Mouse (Mus musculus) MEL (cell line): ENCODE results near the gene Gdi2. TPM values are rescaled to one million over a fixed set of nuclear protein-coding genes. Genes with fewer than 3 reads are reported as not detected.

Experiments used
- DNase-seq: peaks from one replicate; pipeline ENCODE4 v3.0.0; 2011; ENCODE audit warnings: low read depth, low spot score
- H3K27ac ChIP-seq: 2 replicates; pipeline ENCODE4 v1.5.1; 2012; ENCODE audit warnings: low read depth, mild to moderate bottlenecking, control low read depth, low read length, moderate library complexity; ENCODE audit not compliant: control insufficient read depth
- H3K27me3 ChIP-seq, 2 experiments: fragments of 150-350 bp in 1 of 2; sonication (generic) in 1 of 2; 2 replicates each; pipeline ENCODE4 v1.6.1; 2012; ENCODE audit warnings: low read length in 2 of 2, mild to moderate bottlenecking in 2 of 2, improper control_type of control experiment in 1 of 2, moderate library complexity in 1 of 2; ENCODE audit not compliant: insufficient read depth in 2 of 2, control insufficient read depth in 1 of 2
- H3K36me3 ChIP-seq, 2 experiments: 2 replicates each; pipeline ENCODE4 v1.6.1; 2012 to 2014; ENCODE audit warnings: low read length in 2 of 2, improper control_type of control experiment in 1 of 2, inconsistent platforms in 1 of 2, mild to moderate bottlenecking in 1 of 2; ENCODE audit not compliant: insufficient read depth in 2 of 2, control insufficient read depth in 1 of 2
- H3K4me1 ChIP-seq, 2 experiments: fragments of 150-350 bp in 1 of 2; sonication (generic) in 1 of 2; 2 replicates each; pipeline ENCODE4 v1.6.1; 2012; ENCODE audit warnings: low read length in 2 of 2, improper control_type of control experiment in 1 of 2, mild to moderate bottlenecking in 1 of 2; ENCODE audit not compliant: insufficient read depth in 2 of 2, control insufficient read depth in 1 of 2
- H3K4me3 ChIP-seq, 2 experiments: fragments of 150-350 bp in 1 of 2; sonication (generic) in 1 of 2; 2 replicates each; pipeline ENCODE4 v1.5.1; 2012; ENCODE audit warnings: low read depth in 2 of 2, low read length in 2 of 2, mild to moderate bottlenecking in 2 of 2, moderate library complexity in 2 of 2, control low read depth in 1 of 2, improper control_type of control experiment in 1 of 2; ENCODE audit not compliant: control insufficient read depth in 1 of 2, insufficient read depth in 1 of 2
- H3K79me2 ChIP-seq: 2 replicates; pipeline ENCODE4 v1.6.1; 2012; ENCODE audit warnings: mild to moderate bottlenecking, low read length, moderate library complexity; ENCODE audit not compliant: control insufficient read depth, poor library complexity, insufficient read depth
- H3K9ac ChIP-seq: 2 replicates; pipeline ENCODE4 v1.6.1; 2012; ENCODE audit warnings: low read depth, mild to moderate bottlenecking, control low read depth, low read length, moderate library complexity; ENCODE audit not compliant: control insufficient read depth, poor library complexity, severe bottlenecking
- H3K9me3 ChIP-seq: fragments of 150-350 bp; sonication (generic); replicated peaks from 2 replicates; pipeline ENCODE4 v1.6.1; 2012; ENCODE audit warnings: mild to moderate bottlenecking, low read length, improper control_type of control experiment, moderate library complexity; ENCODE audit not compliant: insufficient read depth
- BHLHE40 ChIP-seq: IDR thresholded peaks from 2 replicates; pipeline ENCODE4 v1.6.1; 2012; ENCODE audit warnings: low read depth, mild to moderate bottlenecking, inconsistent platforms, low read length, improper control_type of control experiment, borderline replicate concordance
- CHD1 ChIP-seq: IDR thresholded peaks from 2 replicates; pipeline ENCODE4 v1.6.1; 2012; ENCODE audit warnings: low read depth, mild to moderate bottlenecking, inconsistent platforms, low read length, improper control_type of control experiment
- CHD2 ChIP-seq: IDR thresholded peaks from 2 replicates; pipeline ENCODE4 v1.6.1; 2011; ENCODE audit warnings: low read length, improper control_type of control experiment
- CTCF ChIP-seq, 3 experiments: IDR thresholded peaks in 2 of 3; conservative IDR thresholded peaks in 1 of 3; 2 replicates each; pipeline ENCODE4 v1.5.1; 2011 to 2012; ENCODE audit warnings: low read length in 3 of 3, low read depth in 2 of 3, mild to moderate bottlenecking in 2 of 3, improper control_type of control experiment in 1 of 3, inconsistent platforms in 1 of 3, mixed read lengths in 1 of 3, moderate library complexity in 1 of 3; ENCODE audit not compliant: control insufficient read depth in 1 of 3, insufficient read depth in 1 of 3, poor library complexity in 1 of 3, severe bottlenecking in 1 of 3
- E2F4 ChIP-seq: IDR thresholded peaks from 2 replicates; pipeline ENCODE4 v1.6.1; 2011; ENCODE audit warnings: low read depth, low read length, improper control_type of control experiment, borderline replicate concordance
- ELF1 ChIP-seq: IDR thresholded peaks from 2 replicates; pipeline ENCODE4 v1.6.1; 2014; ENCODE audit warnings: low read depth, mild to moderate bottlenecking, inconsistent platforms, low read length, improper control_type of control experiment, moderate library complexity
- EP300 ChIP-seq, 2 experiments: IDR thresholded peaks; 2 replicates each; pipeline ENCODE4 v1.6.1; 2011; ENCODE audit warnings: improper control_type of control experiment in 2 of 2, low read length in 2 of 2, low read depth in 1 of 2, mild to moderate bottlenecking in 1 of 2
- ETS1 ChIP-seq: IDR thresholded peaks from 2 replicates; pipeline ENCODE4 v1.6.1; 2012; ENCODE audit warnings: low read depth, mild to moderate bottlenecking, inconsistent platforms, low read length, improper control_type of control experiment, moderate library complexity
- GATA1 ChIP-seq: IDR thresholded peaks from 2 replicates; pipeline ENCODE4 v1.6.1; 2011; ENCODE audit warnings: low read depth, low read length, improper control_type of control experiment
- HCFC1 ChIP-seq: IDR thresholded peaks from 2 replicates; pipeline ENCODE4 v1.6.1; 2012; ENCODE audit warnings: low read depth, mild to moderate bottlenecking, inconsistent platforms, low read length, improper control_type of control experiment, moderate library complexity
- KAT2A ChIP-seq: conservative IDR thresholded peaks from 2 replicates; pipeline ENCODE4 v1.6.1; 2012; ENCODE audit warnings: low read depth, low read length, improper control_type of control experiment, inconsistent platforms
- MAX ChIP-seq: IDR thresholded peaks from 2 replicates; pipeline ENCODE4 v1.6.1; 2011; ENCODE audit warnings: low read length, improper control_type of control experiment
- MAZ ChIP-seq: IDR thresholded peaks from 2 replicates; pipeline ENCODE4 v1.6.1; 2012; ENCODE audit warnings: low read depth, mild to moderate bottlenecking, inconsistent platforms, low read length, improper control_type of control experiment
- MEF2A ChIP-seq: IDR thresholded peaks from 2 replicates; pipeline ENCODE4 v1.6.1; 2014; ENCODE audit warnings: low read depth, mild to moderate bottlenecking, inconsistent platforms, low read length, improper control_type of control experiment; ENCODE audit not compliant: poor library complexity, insufficient replicate concordance, severe bottlenecking; ENCODE audit errors: extremely low read depth
- MXI1 ChIP-seq: IDR thresholded peaks from 2 replicates; pipeline ENCODE4 v1.6.1; 2011; ENCODE audit warnings: mild to moderate bottlenecking, low read depth, low read length, improper control_type of control experiment
- MYB ChIP-seq: IDR thresholded peaks from 2 replicates; pipeline ENCODE4 v1.6.1; 2011; ENCODE audit warnings: mild to moderate bottlenecking, low read depth, low read length, improper control_type of control experiment
- MYC ChIP-seq: IDR thresholded peaks from 2 replicates; pipeline ENCODE4 v1.6.1; 2011; ENCODE audit warnings: low read depth, mild to moderate bottlenecking, low read length, improper control_type of control experiment, moderate library complexity
- NELFE ChIP-seq: IDR thresholded peaks from 2 replicates; pipeline ENCODE4 v1.6.1; 2011; ENCODE audit warnings: low read depth, low read length, improper control_type of control experiment
- NRF1 ChIP-seq: IDR thresholded peaks from 2 replicates; pipeline ENCODE4 v1.6.1; 2014; ENCODE audit warnings: low read depth, mild to moderate bottlenecking, inconsistent platforms, low read length, improper control_type of control experiment, moderate library complexity; ENCODE audit not compliant: poor library complexity, insufficient read depth, severe bottlenecking
- POLR2A ChIP-seq, 2 experiments: IDR thresholded peaks; 2 replicates each; pipeline ENCODE4 v1.6.1; 2011 to 2012; ENCODE audit warnings: low read length in 2 of 2, mild to moderate bottlenecking in 2 of 2, control low read depth in 1 of 2, improper control_type of control experiment in 1 of 2, low read depth in 1 of 2, moderate library complexity in 1 of 2; ENCODE audit not compliant: control insufficient read depth in 1 of 2, insufficient read depth in 1 of 2, poor library complexity in 1 of 2
- POLR2AphosphoS2 ChIP-seq: IDR thresholded peaks from 2 replicates; pipeline ENCODE4 v1.6.1; 2011; ENCODE audit warnings: low read length, improper control_type of control experiment
- POLR2AphosphoS5 ChIP-seq: IDR thresholded peaks from 2 replicates; pipeline ENCODE4 v1.6.1; 2012; ENCODE audit warnings: low read depth, borderline replicate concordance, mild to moderate bottlenecking, inconsistent platforms, low read length, moderate library complexity, mixed read lengths
- RAD21 ChIP-seq: IDR thresholded peaks from 2 replicates; pipeline ENCODE4 v1.6.1; 2011; ENCODE audit warnings: mild to moderate bottlenecking, low read depth, low read length, improper control_type of control experiment
- RCOR1 ChIP-seq: IDR thresholded peaks from 2 replicates; pipeline ENCODE4 v1.6.1; 2012; ENCODE audit warnings: low read depth, mild to moderate bottlenecking, inconsistent platforms, low read length, improper control_type of control experiment
- SIN3A ChIP-seq: IDR thresholded peaks from 2 replicates; pipeline ENCODE4 v1.6.1; 2012; ENCODE audit warnings: low read length, improper control_type of control experiment, inconsistent platforms
- SMC3 ChIP-seq: IDR thresholded peaks from 2 replicates; pipeline ENCODE4 v1.6.1; 2011; ENCODE audit warnings: low read depth, low read length, improper control_type of control experiment
- TAL1 ChIP-seq: IDR thresholded peaks from 2 replicates; pipeline ENCODE4 v1.6.1; 2012; ENCODE audit warnings: mild to moderate bottlenecking, inconsistent platforms, low read length, moderate library complexity, mixed read lengths
- TBP ChIP-seq: IDR thresholded peaks from 2 replicates; pipeline ENCODE4 v1.8.0; 2011; ENCODE audit warnings: low read depth, low read length, improper control_type of control experiment
- TCF12 ChIP-seq: IDR thresholded peaks from 2 replicates; pipeline ENCODE4 v1.6.1; 2014; ENCODE audit warnings: low read depth, mild to moderate bottlenecking, inconsistent platforms, low read length, improper control_type of control experiment, moderate library complexity
- UBTF ChIP-seq: IDR thresholded peaks from 2 replicates; pipeline ENCODE4 v1.6.1; 2012; ENCODE audit warnings: low read depth, mild to moderate bottlenecking, inconsistent platforms, low read length, improper control_type of control experiment, moderate library complexity, borderline replicate concordance; ENCODE audit not compliant: insufficient read depth
- USF1 ChIP-seq: IDR thresholded peaks from 2 replicates; pipeline ENCODE4 v1.6.1; 2014; ENCODE audit warnings: low read depth, mild to moderate bottlenecking, inconsistent platforms, low read length, improper control_type of control experiment, moderate library complexity
- USF2 ChIP-seq, 2 experiments: IDR thresholded peaks; 2 replicates each; pipeline ENCODE4 v1.6.1; 2011 to 2012; ENCODE audit warnings: improper control_type of control experiment in 2 of 2, low read length in 2 of 2, borderline replicate concordance in 1 of 2, inconsistent platforms in 1 of 2, low read depth in 1 of 2, mild to moderate bottlenecking in 1 of 2; ENCODE audit not compliant: insufficient read depth in 1 of 2
- ZC3H11A ChIP-seq: IDR thresholded peaks from 2 replicates; pipeline ENCODE4 v1.6.1; 2012; ENCODE audit warnings: low read depth, mild to moderate bottlenecking, inconsistent platforms, low read length, improper control_type of control experiment
- ZKSCAN1 ChIP-seq: IDR thresholded peaks from 2 replicates; pipeline ENCODE4 v1.6.1; 2012; ENCODE audit warnings: low read depth, mild to moderate bottlenecking, inconsistent platforms, low read length, improper control_type of control experiment, moderate library complexity
- ZMIZ1 ChIP-seq: IDR thresholded peaks from 2 replicates; pipeline ENCODE4 v1.6.1; 2012; ENCODE audit warnings: low read depth, mild to moderate bottlenecking, inconsistent platforms, low read length, improper control_type of control experiment, moderate library complexity
- ZNF384 ChIP-seq: IDR thresholded peaks from 2 replicates; pipeline ENCODE4 v1.6.1; 2012; ENCODE audit warnings: low read depth, mild to moderate bottlenecking, inconsistent platforms, low read length, improper control_type of control experiment
- polyA plus RNA-seq, 2 experiments: library from polyadenylated mRNA; stranded (reverse) in 1 of 2; unstranded in 1 of 2; fragments of >175 nt in 1 of 2; fragments of >200 nt in 1 of 2; gene quantifications; 2 replicates each; pipeline versions ENCODE4 v1.2.1 to v1.2.4; 2012; ENCODE audit warnings: low replicate concordance in 2 of 2, low read depth in 1 of 2; ENCODE audit not compliant: insufficient read length in 2 of 2, insufficient read depth in 1 of 2, missing spikeins in 1 of 2
- total RNA-seq: library from RNA; depleted of rRNA; stranded (reverse); fragments of 300-350 nt; gene quantifications from 2 replicates; pipeline ENCODE4 v1.2.3, GENCODE M21; 2012

Gdi2 gene
- total and polyA plus RNA-seq, 3 experiments: 244 to 470 (median 305) TPM

DNA sequence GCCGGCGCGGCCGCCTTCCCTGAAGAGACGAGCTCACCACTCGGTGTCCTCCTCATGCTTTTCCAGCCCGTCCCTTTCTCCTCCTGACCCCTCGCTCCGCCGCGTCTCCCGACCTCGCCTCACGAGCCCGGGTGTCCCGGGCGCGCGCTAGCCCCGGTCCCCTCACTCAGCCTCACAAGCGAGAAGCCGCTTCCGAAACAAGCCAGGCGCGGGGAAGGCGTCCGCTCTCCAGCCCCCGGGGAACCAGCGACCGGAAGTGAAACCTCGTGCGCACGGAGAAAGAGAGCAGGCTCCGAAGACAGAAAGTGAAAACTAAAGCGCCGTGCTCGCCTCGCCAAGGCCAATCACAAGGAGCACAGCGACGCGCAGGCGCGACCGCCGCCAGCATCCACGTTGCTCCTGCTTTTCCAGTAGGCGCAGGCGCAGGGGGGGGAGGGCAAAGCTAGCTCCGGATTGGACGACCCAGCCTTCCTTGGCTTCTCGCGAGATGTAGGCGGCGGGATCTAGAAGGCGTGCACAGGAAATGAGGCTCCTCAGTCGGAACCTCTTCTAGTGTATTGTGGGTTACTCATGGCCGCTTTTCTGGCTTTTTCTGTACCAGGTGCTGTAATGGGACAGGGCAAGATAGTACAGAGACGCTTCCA is 73.1 kb downstream of the Gdi2 start, which contains the start of gene Fam208b:
Fam208b (minus strand) TSS at position 314 of the 644 bp plus-strand sequence.
- peak within 1 kb of the TSS; percentile 86 for H3K27ac ChIP-seq
- H3K9ac ChIP-seq: peak within 1 kb of the TSS; percentile 94
- H3K4me3 ChIP-seq: peak within 1 kb of the TSS; percentile 78 to 83
- peak; percentile 99 for DNase-seq
- peaks cover 30% of the 10 kb centered on the region for H3K79me2 ChIP-seq
- no peaks in the 10 kb centered on the region for H3K9me3 ChIP-seq
- H3K27me3 ChIP-seq: no peaks in the 10 kb centered on the region
- H3K4me1 ChIP-seq: peaks cover 0 to 5% of the 10 kb centered on the region in 2 experiments; a peak in 2 of 4 replicates
- H3K36me3 ChIP-seq: peaks cover 4 to 21% of the 10 kb centered on the region in 2 experiments; a peak in 3 of 4 replicates
- no peak for TF ChIP-seq MYB
- TF ChIP-seq USF2 (IDR thresholded peaks at IDR 0.05; ENCODE audit: borderline replicate concordance in 1 of 2, insufficient read depth in 1 of 2, low read depth in 1 of 2, low read length in 2 of 2): no peak
- TF ChIP-seq TCF12: peak; percentile 37; the same call in 1 of the 2 replicates
- peak; percentile 93 for TF ChIP-seq NELFE
- TF ChIP-seq ETS1: peak; percentile 83
- TF ChIP-seq KAT2A: peak; percentile 69
- no peak for TF ChIP-seq TAL1
- peak; percentile 74 for TF ChIP-seq ELF1
- TF ChIP-seq CTCF (IDR thresholded peaks at IDR 0.05 in 2 of 3, conservative IDR thresholded peaks at IDR 0.05 in 1 of 3; ENCODE audit: control insufficient read depth in 1 of 3, insufficient read depth in 1 of 3, low read depth in 2 of 3, low read length in 3 of 3, poor library complexity in 1 of 3, severe bottlenecking in 1 of 3): no peak
- TF ChIP-seq TBP: peak; percentile 91
- TF ChIP-seq ZNF384: no peak
- TF ChIP-seq EP300 (IDR thresholded peaks at IDR 0.05; ENCODE audit: low read depth in 1 of 2, low read length in 2 of 2): 0 out of 4 replicates have a peak, but pooled peaks of 1 of the 2 experiments have one; percentile 3
- TF ChIP-seq HCFC1: peak; percentile 89
- peak; percentile 98 for TF ChIP-seq MXI1
- no peak for TF ChIP-seq UBTF
- no peak for TF ChIP-seq MEF2A
- peak; percentile 96 for TF ChIP-seq MYC
- TF ChIP-seq POLR2AphosphoS2: peak; percentile 85; the same call in 1 of the 2 replicates
- TF ChIP-seq GATA1: no peak
- no peak for TF ChIP-seq RAD21
- peak; percentile 96 for TF ChIP-seq MAX
- TF ChIP-seq USF1: 0 out of 2 replicates have a peak, but pooled peaks have one; percentile 18
- no peak for TF ChIP-seq CHD1
- no peak for TF ChIP-seq SMC3
- no peak for TF ChIP-seq RCOR1
- TF ChIP-seq CHD2: peak; percentile 99
- TF ChIP-seq ZKSCAN1: no peak
- peak; percentile 91 for TF ChIP-seq SIN3A
- no peak for TF ChIP-seq POLR2AphosphoS5
- peak; percentile 71 to 95 for TF ChIP-seq POLR2A (IDR thresholded peaks at IDR 0.05; ENCODE audit: control insufficient read depth in 1 of 2, insufficient read depth in 1 of 2, low read depth in 1 of 2, low read length in 2 of 2, poor library complexity in 1 of 2)
- TF ChIP-seq E2F4: peak; percentile 69; the same call in 1 of the 2 replicates
- TF ChIP-seq ZC3H11A: no peak
- no peak for TF ChIP-seq BHLHE40
- TF ChIP-seq NRF1: peak; percentile 99
- peak; percentile 42 for TF ChIP-seq MAZ
- TF ChIP-seq ZMIZ1: peak; percentile 61
